Mouse (Mus musculus): Measurements from ENCODE around the gene Gm20388.

- TF ChIP-seq CTCF (IDR thresholded peaks at IDR 0.05; ENCODE audit: control insufficient read depth, insufficient read depth, low read length) = no peak
- TF ChIP-seq POLR2A (IDR thresholded peaks at IDR 0.05; ENCODE audit: borderline replicate concordance, control insufficient read depth, low read depth, low read length) = no peak
Measured at GRCm38 (mm10) chr8:120325172-120325767, 414.6 kb downstream of the Gm20388 start.

Measured in bone marrow, adult 2 months (tissue).